Mouse (Mus musculus): ENCODE results near the gene Tmem223.

Tmem223 gene

GRCm38 (mm10) chr19:8745382-8745781 lies 25.4 kb upstream of the Tmem223 start:
- DNase-seq (ENCODE audit: low read depth, low spot score), result no peak

- DNase-seq (ENCODE audit: low read depth, low spot score), result no peak
Observed at GRCm38 (mm10) chr19:8747368-8747767, 23.4 kb upstream of the Tmem223 start.

- no peak for DNase-seq (ENCODE audit: low read depth, low spot score)
Observed at GRCm38 (mm10) chr19:8755652-8756051, 15.1 kb upstream of the Tmem223 start.

GRCm38 (mm10) chr19:8756635-8757387 lies 14.0 kb upstream of the Tmem223 start, which contains the start of gene Nxf1:
TSS of gene Nxf1 (plus strand) at chr19:8757073.
- DNase-seq (ENCODE audit: low read depth, low spot score), result peak; percentile 95

- DNase-seq (ENCODE audit: low read depth, low spot score), result no peak
Observed at GRCm38 (mm10) chr19:8757471-8757998, 13.3 kb upstream of the Tmem223 start.

GRCm38 (mm10) chr19:8758899-8759298 lies 11.9 kb upstream of the Tmem223 start:
- no peak for DNase-seq (ENCODE audit: low read depth, low spot score)

GRCm38 (mm10) chr19:8760757-8761156 lies 10.0 kb upstream of the Tmem223 start:
- DNase-seq (ENCODE audit: low read depth, low spot score), result no peak

- DNase-seq (ENCODE audit: low read depth, low spot score), result no peak
Observed at GRCm38 (mm10) chr19:8763276-8763675, 7.5 kb upstream of the Tmem223 start.

GRCm38 (mm10) chr19:8765562-8765961 lies 5.2 kb upstream of the Tmem223 start:
- no peak for DNase-seq (ENCODE audit: low read depth, low spot score)

- DNase-seq (ENCODE audit: low read depth, low spot score), result no peak
Observed at GRCm38 (mm10) chr19:8772996-8773395, 2.2 kb downstream of the Tmem223 start.

GRCm38 (mm10) chr19:8773409-8773808 lies 2.6 kb downstream of the Tmem223 start:
- no peak for DNase-seq (ENCODE audit: low read depth, low spot score)

- peak; percentile 94 for DNase-seq (ENCODE audit: low read depth, low spot score)
Observed at GRCm38 (mm10) chr19:8774086-8774835, 3.5 kb downstream of the Tmem223 start, which contains the start of gene Tmem179b. TSS of gene Tmem179b (minus strand) at chr19:8774467.

GRCm38 (mm10) chr19:8774951-8775421 lies 4.2 kb downstream of the Tmem223 start:
- DNase-seq (ENCODE audit: low read depth, low spot score), result no peak

GRCm38 (mm10) chr19:8786008-8786781 lies 15.4 kb downstream of the Tmem223 start, which contains the start of gene Taf6l:
TSS of gene Taf6l (minus strand) at chr19:8786417.
- DNase-seq (ENCODE audit: low read depth, low spot score), result peak; percentile 94

- peak; percentile 55 for DNase-seq (ENCODE audit: low read depth, low spot score)
Observed at GRCm38 (mm10) chr19:8788521-8788920, 17.7 kb downstream of the Tmem223 start.

- DNase-seq (ENCODE audit: low read depth, low spot score), result no peak
Observed at GRCm38 (mm10) chr19:8789171-8789570, 18.4 kb downstream of the Tmem223 start.

GRCm38 (mm10) chr19:8790171-8790570 lies 19.4 kb downstream of the Tmem223 start:
- no peak for DNase-seq (ENCODE audit: low read depth, low spot score)

GRCm38 (mm10) chr19:8798264-8798946 lies 27.6 kb downstream of the Tmem223 start, which contains the start of gene Polr2g:
TSS of gene Polr2g (minus strand) at chr19:8798577.
- peak; percentile 92 for DNase-seq (ENCODE audit: low read depth, low spot score)

- no peak for DNase-seq (ENCODE audit: low read depth, low spot score)
Observed at GRCm38 (mm10) chr19:8798947-8799315, 28.1 kb downstream of the Tmem223 start.

- peak; percentile 97 for DNase-seq (ENCODE audit: low read depth, low spot score)
Observed at GRCm38 (mm10) chr19:8802130-8802821, 31.5 kb downstream of the Tmem223 start, which contains the start of gene Zbtb3. TSS of gene Zbtb3 (plus strand) at chr19:8802555.

All from forelimb bud, embryonic 11.5 days (tissue).